Mouse (Mus musculus): ENCODE results near the gene Acacb. TPM values are rescaled to one million over a fixed set of nuclear protein-coding genes. Genes with fewer than 3 reads are reported as not detected.

Gene Acacb
- polyA plus RNA-seq, 1 experiment from 2014 or later, result 3.7 TPM

GRCm38 (mm10) chr5:114187108-114187507 lies 40.8 kb downstream of the Acacb start:
- ATAC-seq (ENCODE audit: low FRiP score) (no peak), DNase-seq (ENCODE audit: low spot score) (no peak)
- no peaks in the 10 kb centered on the region for H3K9me3 ChIP-seq (ENCODE audit: control insufficient read depth, low read length)
- H3K4me3 ChIP-seq (replicated peaks; ENCODE audit: low read length), result no peak overlapping the region
- H3K27ac ChIP-seq, result no peak overlapping the region
- 77% methylated on average over 2 of the region's 2 CpGs for WGBS
- H3K27me3 ChIP-seq (ENCODE audit: control insufficient read depth, insufficient read depth, low read length), result no peaks in the 10 kb centered on the region
- H3K4me1 ChIP-seq (replicated peaks; ENCODE audit: control insufficient read depth, insufficient read depth, low read length), result no peaks in the 10 kb centered on the region
- H3K9ac ChIP-seq, result no peak overlapping the region
- no peaks in the 10 kb centered on the region for H3K36me3 ChIP-seq (replicated peaks; ENCODE audit: control insufficient read depth, insufficient read depth)
- no peak overlapping the region for H3K4me2 ChIP-seq (replicated peaks)

GRCm38 (mm10) chr5:114188900-114189464 lies 42.6 kb downstream of the Acacb start:
- no peak for DNase-seq (ENCODE audit: low spot score)
- Histone ChIP-seq H3K36me3 (replicated peaks; ENCODE audit: control insufficient read depth, insufficient read depth) (no peaks in the 10 kb centered on the region), H3K4me1 (replicated peaks; ENCODE audit: control insufficient read depth, insufficient read depth, low read length) (no peaks in the 10 kb centered on the region), H3K4me3 (replicated peaks; ENCODE audit: low read length) (no peak overlapping the region), H3K27me3 (ENCODE audit: control insufficient read depth, insufficient read depth, low read length) (no peaks in the 10 kb centered on the region), H3K4me2 (replicated peaks) (no peak overlapping the region), H3K9me3 (ENCODE audit: control insufficient read depth, low read length) (no peaks in the 10 kb centered on the region), H3K27ac (no peak overlapping the region), H3K9ac (no peak overlapping the region)
- 82% methylated on average over 12 of the region's 12 CpGs for WGBS
- no peak for ATAC-seq (ENCODE audit: low FRiP score)

DNA sequence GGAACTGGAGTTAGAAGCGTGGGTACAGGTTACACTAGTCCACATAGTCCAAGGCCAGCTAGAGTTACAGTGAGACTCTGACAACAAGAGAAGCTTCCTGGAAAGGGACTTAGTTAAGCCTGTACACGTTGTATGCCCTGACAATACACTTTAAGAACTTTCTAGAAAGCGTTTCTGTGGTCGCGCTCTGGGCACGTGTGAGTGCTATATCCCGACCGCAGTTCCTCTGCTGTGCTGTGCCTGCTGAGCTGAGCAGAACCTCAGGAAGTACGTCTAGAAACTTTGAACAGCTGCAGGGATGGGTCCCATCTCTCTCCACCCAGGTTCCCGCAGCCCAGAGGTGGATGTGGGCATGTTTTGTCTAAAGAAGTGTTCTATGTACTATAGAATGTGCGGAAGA lies 47.8 kb downstream of the Acacb start:
- H3K27ac ChIP-seq, result no peak overlapping the region
- DNase-seq (ENCODE audit: low spot score) (no peak), ATAC-seq (ENCODE audit: low FRiP score) (no peak)
- H3K4me2 ChIP-seq (replicated peaks), result no peak overlapping the region
- H3K4me1 ChIP-seq (replicated peaks; ENCODE audit: control insufficient read depth, insufficient read depth, low read length), result no peaks in the 10 kb centered on the region
- WGBS, result 81% methylated on average over 11 of the region's 11 CpGs
- H3K4me3 ChIP-seq (replicated peaks; ENCODE audit: low read length), result no peak overlapping the region
- no peaks in the 10 kb centered on the region for H3K36me3 ChIP-seq (replicated peaks; ENCODE audit: control insufficient read depth, insufficient read depth)
- no peaks in the 10 kb centered on the region for H3K9me3 ChIP-seq (ENCODE audit: control insufficient read depth, low read length)
- no peaks in the 10 kb centered on the region for H3K27me3 ChIP-seq (ENCODE audit: control insufficient read depth, insufficient read depth, low read length)
- no peak overlapping the region for H3K9ac ChIP-seq

DNA sequence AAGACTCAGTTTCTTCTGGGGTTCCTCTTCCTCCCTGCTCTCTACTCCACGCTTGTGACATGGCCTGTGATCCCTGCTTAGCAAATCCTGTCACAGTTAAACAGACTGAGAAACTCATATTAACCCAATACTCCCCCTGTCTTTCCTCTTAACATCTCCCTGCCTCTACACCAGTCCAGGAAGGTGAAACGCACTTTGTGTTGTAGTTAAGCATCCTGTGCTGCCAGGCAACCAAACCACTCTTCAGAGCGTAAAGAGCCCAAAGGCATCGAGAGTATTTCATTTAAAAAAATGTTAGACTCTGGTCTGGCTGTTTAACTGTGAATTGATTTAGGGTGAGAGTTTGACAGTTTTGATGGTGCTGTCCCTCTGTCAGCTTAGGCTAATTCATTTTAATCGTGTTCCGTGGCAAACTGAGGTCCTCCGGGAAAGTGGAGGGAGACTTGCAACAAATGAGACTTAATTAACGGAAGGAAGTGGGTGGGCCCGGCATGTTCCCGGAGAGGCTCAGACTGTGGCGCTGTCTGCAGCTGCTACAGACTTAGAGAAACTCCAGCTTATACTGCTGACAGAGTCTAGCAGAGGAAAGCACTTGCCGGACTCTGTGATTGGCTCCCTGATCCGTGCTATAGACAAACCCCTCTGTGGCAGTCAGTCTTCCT lies 52.9 kb downstream of the Acacb start:
- no peak for ATAC-seq (ENCODE audit: low FRiP score)
- 0 out of 2 replicates have a peak overlapping the region, but pooled peaks have one; percentile 4 for H3K4me2 ChIP-seq (replicated peaks)
- H3K9ac ChIP-seq, result no peak overlapping the region

GRCm38 (mm10) chr5:114206158-114206557 lies 59.8 kb downstream of the Acacb start:
- no peak overlapping the region for H3K27ac ChIP-seq
- no peak overlapping the region for H3K4me3 ChIP-seq (replicated peaks; ENCODE audit: low read length)
- ATAC-seq (ENCODE audit: low FRiP score) (no peak), DNase-seq (ENCODE audit: low spot score) (no peak)
- H3K4me1 ChIP-seq (replicated peaks; ENCODE audit: control insufficient read depth, insufficient read depth, low read length), result no peaks in the 10 kb centered on the region
- no peak overlapping the region for H3K9ac ChIP-seq
- no peak overlapping the region for H3K4me2 ChIP-seq (replicated peaks)
- H3K36me3 ChIP-seq (replicated peaks; ENCODE audit: control insufficient read depth, insufficient read depth), result no peaks in the 10 kb centered on the region
- no peaks in the 10 kb centered on the region for H3K27me3 ChIP-seq (ENCODE audit: control insufficient read depth, insufficient read depth, low read length)
- 78% methylated on average over 2 of the region's 2 CpGs for WGBS
- H3K9me3 ChIP-seq (ENCODE audit: control insufficient read depth, low read length), result no peaks in the 10 kb centered on the region

More for the DNA sequence above, 52.9 kb downstream of the Acacb start:
- no peak overlapping the region for H3K4me3 ChIP-seq (replicated peaks; ENCODE audit: low read length)
- no peaks in the 10 kb centered on the region for H3K9me3 ChIP-seq (ENCODE audit: control insufficient read depth, low read length)
- H3K27me3 ChIP-seq (ENCODE audit: control insufficient read depth, insufficient read depth, low read length), result no peaks in the 10 kb centered on the region
- H3K4me1 ChIP-seq (replicated peaks; ENCODE audit: control insufficient read depth, insufficient read depth, low read length), result no peaks in the 10 kb centered on the region
- no peaks in the 10 kb centered on the region for H3K36me3 ChIP-seq (replicated peaks; ENCODE audit: control insufficient read depth, insufficient read depth)
- no peak overlapping the region for H3K27ac ChIP-seq
- DNase-seq (ENCODE audit: low spot score), result peak; percentile 30
- 35% methylated on average over 13 of the region's 13 CpGs for WGBS

DNA sequence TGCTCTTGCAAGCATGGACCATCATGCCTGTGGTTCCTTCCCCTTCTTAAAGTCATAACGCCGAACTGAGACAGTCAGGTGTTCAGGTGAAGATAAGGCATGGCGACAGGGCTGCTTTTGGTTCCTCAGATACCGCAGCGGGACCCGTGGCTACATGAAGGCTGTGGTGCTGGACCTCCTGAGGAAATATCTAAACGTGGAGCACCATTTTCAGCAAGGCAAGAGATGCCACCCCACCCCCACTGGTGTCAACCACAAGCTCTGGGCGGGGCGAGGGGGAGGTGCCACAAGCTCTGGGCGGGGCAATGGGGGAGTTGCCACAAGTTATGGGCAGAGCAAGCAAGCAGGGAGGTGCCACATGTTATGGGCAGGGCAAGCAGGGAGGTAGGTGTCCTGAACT lies 66.8 kb downstream of the Acacb start:
- no peak overlapping the region for H3K4me2 ChIP-seq (replicated peaks)
- no peaks in the 10 kb centered on the region for H3K9me3 ChIP-seq (ENCODE audit: control insufficient read depth, low read length)
- no peak overlapping the region for H3K27ac ChIP-seq
- ATAC-seq (ENCODE audit: low FRiP score) (no peak), DNase-seq (ENCODE audit: low spot score) (no peak)
- no peaks in the 10 kb centered on the region for H3K4me1 ChIP-seq (replicated peaks; ENCODE audit: control insufficient read depth, insufficient read depth, low read length)
- no peak overlapping the region for H3K9ac ChIP-seq
- H3K4me3 ChIP-seq (replicated peaks; ENCODE audit: low read length), result no peak overlapping the region
- H3K27me3 ChIP-seq (ENCODE audit: control insufficient read depth, insufficient read depth, low read length), result no peaks in the 10 kb centered on the region
- WGBS, result 73% methylated on average over 10 of the region's 10 CpGs
- H3K36me3 ChIP-seq (replicated peaks; ENCODE audit: control insufficient read depth, insufficient read depth), result no peaks in the 10 kb centered on the region

GRCm38 (mm10) chr5:114218771-114219170 lies 72.4 kb downstream of the Acacb start:
- no peak overlapping the region for H3K9ac ChIP-seq
- H3K27me3 ChIP-seq (ENCODE audit: control insufficient read depth, insufficient read depth, low read length), result no peaks in the 10 kb centered on the region
- WGBS, result 84% methylated on average over 14 of the region's 14 CpGs
- H3K4me2 ChIP-seq (replicated peaks), result no peak overlapping the region
- H3K36me3 ChIP-seq (replicated peaks; ENCODE audit: control insufficient read depth, insufficient read depth), result no peaks in the 10 kb centered on the region
- no peak overlapping the region for H3K4me3 ChIP-seq (replicated peaks; ENCODE audit: low read length)
- no peak for DNase-seq (ENCODE audit: low spot score)
- no peak overlapping the region for H3K27ac ChIP-seq
- ATAC-seq (ENCODE audit: low FRiP score), result no peak
- 0 out of 2 replicates have a peak, but pooled peaks cover 2% of the 10 kb centered on the region for H3K9me3 ChIP-seq (ENCODE audit: control insufficient read depth, low read length)
- no peaks in the 10 kb centered on the region for H3K4me1 ChIP-seq (replicated peaks; ENCODE audit: control insufficient read depth, insufficient read depth, low read length)

GRCm38 (mm10) chr5:114226051-114226450 lies 79.7 kb downstream of the Acacb start:
- ATAC-seq (ENCODE audit: low FRiP score) (no peak), DNase-seq (ENCODE audit: low spot score) (no peak)
- H3K36me3 ChIP-seq (replicated peaks; ENCODE audit: control insufficient read depth, insufficient read depth), result no peaks in the 10 kb centered on the region
- H3K4me1 ChIP-seq (replicated peaks; ENCODE audit: control insufficient read depth, insufficient read depth, low read length), result no peaks in the 10 kb centered on the region
- no peak overlapping the region for H3K4me3 ChIP-seq (replicated peaks; ENCODE audit: low read length)
- WGBS, result 92% methylated on average over 7 of the region's 7 CpGs
- no peak overlapping the region for H3K4me2 ChIP-seq (replicated peaks)
- no peak overlapping the region for H3K27ac ChIP-seq
- no peak overlapping the region for H3K9ac ChIP-seq
- H3K9me3 ChIP-seq (ENCODE audit: control insufficient read depth, low read length), result peaks cover 26% of the 10 kb centered on the region
- no peaks in the 10 kb centered on the region for H3K27me3 ChIP-seq (ENCODE audit: control insufficient read depth, insufficient read depth, low read length)

GRCm38 (mm10) chr5:114228901-114229300 lies 82.6 kb downstream of the Acacb start:
- H3K4me3 ChIP-seq (replicated peaks; ENCODE audit: low read length), result no peak overlapping the region
- H3K36me3 ChIP-seq (replicated peaks; ENCODE audit: control insufficient read depth, insufficient read depth), result no peaks in the 10 kb centered on the region
- no peaks in the 10 kb centered on the region for H3K4me1 ChIP-seq (replicated peaks; ENCODE audit: control insufficient read depth, insufficient read depth, low read length)
- DNase-seq (ENCODE audit: low spot score) (no peak), ATAC-seq (ENCODE audit: low FRiP score) (no peak)
- H3K27me3 ChIP-seq (ENCODE audit: control insufficient read depth, insufficient read depth, low read length), result no peaks in the 10 kb centered on the region
- no peak overlapping the region for H3K4me2 ChIP-seq (replicated peaks)
- WGBS, result 84% methylated on average over 5 of the region's 5 CpGs
- no peak overlapping the region for H3K27ac ChIP-seq
- H3K9me3 ChIP-seq (ENCODE audit: control insufficient read depth, low read length), result peaks cover 22% of the 10 kb centered on the region
- H3K9ac ChIP-seq, result no peak overlapping the region
